Mouse (Mus musculus): ENCODE measurements around the gene Gm49373.
"Not testable (repeated sequence)": the region's sequence is repeated elsewhere in the genome, so short reads cannot be mapped to it uniquely, and the experiment has no call there.

The Gm49373 gene

GRCm38 (mm10) chr9:21072641-21073040 is 255 bp downstream of the Gm49373 start:
- DNase-seq (ENCODE audit: low spot score): no peak

GRCm38 (mm10) chr9:21067006-21067684 is 5.8 kb downstream of the Gm49373 start, which contains the start of gene Zglp1:
Gene Zglp1, minus strand, starts transcription at chr9:21067093.
- DNase-seq (ENCODE audit: low spot score): no peak

DNA sequence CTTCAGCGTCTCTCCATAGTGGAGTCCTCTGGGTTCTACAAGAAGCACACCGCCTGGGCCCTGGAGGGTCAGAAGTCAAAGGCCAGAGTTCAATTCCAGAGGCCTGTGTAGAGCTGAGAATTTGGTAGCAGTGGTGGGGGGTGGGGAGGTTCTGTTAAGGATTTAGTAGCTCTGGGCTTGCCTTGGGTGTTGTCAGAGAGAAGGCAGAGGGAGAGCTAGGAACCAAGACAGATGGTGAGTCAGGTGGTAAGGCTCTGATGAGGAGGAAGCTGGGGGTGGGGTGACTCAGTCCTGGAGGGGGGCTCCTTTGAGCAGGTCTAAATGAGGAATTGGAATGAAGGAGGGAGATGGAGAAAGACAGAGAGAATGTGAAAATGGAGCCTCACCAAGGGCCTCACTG is 10.0 kb downstream of the Gm49373 start:
- DNase-seq (ENCODE audit: low spot score): no peak

- no peak for DNase-seq (ENCODE audit: low spot score)
These were observed 21.3 kb downstream of the Gm49373 start for GRCm38 (mm10) chr9:21051578-21051977.

DNA sequence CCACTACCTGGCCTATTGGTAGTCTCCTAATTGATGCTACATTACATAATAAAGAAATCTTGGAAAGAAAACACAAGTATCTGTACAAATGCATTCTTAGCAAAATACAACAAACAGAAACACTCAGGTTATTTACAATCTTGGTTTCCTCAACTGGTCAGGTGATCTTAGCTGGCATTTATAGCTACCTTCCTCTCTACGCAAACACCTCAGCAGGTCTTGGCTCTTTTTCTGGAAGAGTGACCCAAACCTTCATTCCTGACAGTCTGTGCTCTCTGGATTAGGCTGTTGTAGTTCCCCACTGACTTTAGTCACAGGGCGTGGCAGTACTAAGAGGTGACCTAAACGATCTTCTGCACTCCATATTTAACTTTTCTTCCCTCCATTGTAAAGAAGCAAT is 27.7 kb downstream of the Gm49373 start:
- DNase-seq (ENCODE audit: low spot score): no peak

GRCm38 (mm10) chr9:21044785-21045184 is 28.1 kb downstream of the Gm49373 start:
- not testable (repeated sequence) for DNase-seq (ENCODE audit: low spot score)

DNA sequence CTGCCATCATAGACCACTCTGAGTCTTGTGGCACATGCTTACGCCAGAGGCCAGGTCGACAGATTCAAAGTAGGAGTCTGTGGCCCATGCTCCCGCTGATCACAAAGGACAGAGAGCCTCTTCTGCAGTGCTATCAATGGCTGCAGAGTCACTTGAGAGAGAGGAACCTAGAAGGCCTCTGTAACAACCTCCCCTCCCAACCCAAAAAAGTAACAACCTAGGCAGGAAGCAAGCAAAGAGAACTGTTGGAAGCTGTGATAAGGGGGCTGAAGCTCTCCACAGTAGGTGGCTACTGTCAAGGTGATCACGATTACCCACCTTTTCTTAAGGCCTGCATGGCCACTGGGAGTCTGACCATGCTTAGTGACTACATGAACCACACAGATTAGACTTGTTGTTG is 29.3 kb downstream of the Gm49373 start:
- no peak for DNase-seq (ENCODE audit: low spot score)

- DNase-seq (ENCODE audit: low spot score): no peak
These were observed 31.6 kb downstream of the Gm49373 start for GRCm38 (mm10) chr9:21041308-21041707.

DNA sequence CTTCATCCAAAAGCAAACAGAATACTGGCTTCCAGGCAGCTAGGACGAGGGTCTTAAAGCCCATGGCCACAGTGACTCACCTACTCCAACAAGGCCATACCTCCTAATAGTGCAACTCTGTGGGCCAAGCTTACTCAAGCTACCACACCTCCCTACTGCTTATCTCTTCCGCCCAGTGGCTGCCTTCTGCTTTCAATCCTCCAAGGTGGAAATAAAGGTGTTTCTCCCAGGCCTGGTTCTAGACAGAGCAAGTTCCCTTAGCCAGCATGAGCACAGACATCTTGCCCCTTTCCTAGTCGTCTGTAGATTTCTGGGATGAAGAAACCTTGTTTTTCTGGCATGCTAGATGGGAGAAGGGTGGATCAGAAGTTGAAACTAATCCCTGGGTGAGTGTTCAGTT is 33.1 kb downstream of the Gm49373 start:
- no peak for DNase-seq (ENCODE audit: low spot score)

DNA sequence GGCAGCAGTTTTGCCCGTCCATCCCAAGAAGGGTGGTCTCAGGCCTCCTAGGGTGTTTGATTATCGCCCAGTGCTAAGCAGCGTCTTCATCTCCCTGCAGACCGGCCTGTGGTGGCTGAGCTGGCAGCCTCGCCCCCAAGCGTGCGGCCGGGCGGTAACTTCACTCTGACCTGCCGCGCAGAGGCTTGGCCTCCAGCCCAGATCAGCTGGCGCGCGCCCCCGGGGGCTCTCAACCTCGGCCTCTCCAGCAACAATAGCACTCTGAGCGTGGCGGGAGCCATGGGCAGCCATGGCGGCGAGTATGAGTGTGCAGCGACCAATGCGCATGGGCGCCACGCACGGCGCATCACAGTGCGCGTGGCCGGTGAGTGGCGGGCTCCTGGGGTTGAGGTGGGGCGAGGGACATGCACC is 35.4 kb downstream of the Gm49373 start:
- no peak for DNase-seq (ENCODE audit: low spot score)

DNA sequence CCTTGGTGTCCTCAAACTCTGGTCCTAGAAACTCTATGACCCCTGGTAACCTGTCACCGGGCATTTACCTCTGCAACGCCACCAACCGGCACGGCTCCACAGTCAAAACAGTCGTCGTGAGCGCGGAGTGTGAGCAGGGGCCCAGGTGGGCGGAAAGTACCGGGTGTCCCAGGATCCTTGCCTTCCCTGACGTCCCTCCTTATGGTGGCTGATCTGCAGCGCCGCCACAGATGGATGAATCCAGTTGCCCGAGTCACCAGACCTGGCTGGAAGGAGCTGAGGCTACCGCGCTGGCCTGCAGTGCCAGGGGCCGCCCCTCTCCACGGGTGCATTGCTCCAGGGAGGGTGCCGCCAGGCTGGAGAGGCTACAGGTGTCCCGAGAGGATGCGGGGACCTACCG is 36.2 kb downstream of the Gm49373 start:
- no peak for DNase-seq (ENCODE audit: low spot score)

- DNase-seq (ENCODE audit: low spot score): no peak
These were observed 36.7 kb downstream of the Gm49373 start for GRCm38 (mm10) chr9:21036161-21036560.

DNA sequence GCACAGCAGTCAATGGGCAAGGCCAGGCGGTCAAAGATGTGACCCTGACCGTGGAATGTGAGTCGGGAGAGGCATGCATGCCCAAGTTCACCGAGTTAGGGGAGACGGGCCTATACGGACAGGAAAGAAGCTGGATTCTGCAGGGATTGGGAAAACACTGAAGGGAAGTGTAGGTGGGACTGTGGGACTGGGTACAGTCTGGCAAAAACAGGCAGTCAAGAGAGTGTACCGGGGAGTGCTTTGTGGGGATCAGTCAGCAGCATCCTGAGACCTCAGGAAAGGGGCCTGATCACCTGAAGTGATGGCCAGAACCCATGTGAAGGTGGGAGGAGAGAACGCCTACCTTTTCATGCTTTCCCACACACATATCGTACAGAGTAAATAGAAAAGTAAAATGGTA is 37.3 kb downstream of the Gm49373 start:
- DNase-seq (ENCODE audit: low spot score): no peak

- no peak for DNase-seq (ENCODE audit: low spot score)
These were observed 38.3 kb downstream of the Gm49373 start for GRCm38 (mm10) chr9:21034481-21035085.

GRCm38 (mm10) chr9:21033136-21033535 is 39.8 kb downstream of the Gm49373 start:
- DNase-seq (ENCODE audit: low spot score): peak; percentile 77

DNA sequence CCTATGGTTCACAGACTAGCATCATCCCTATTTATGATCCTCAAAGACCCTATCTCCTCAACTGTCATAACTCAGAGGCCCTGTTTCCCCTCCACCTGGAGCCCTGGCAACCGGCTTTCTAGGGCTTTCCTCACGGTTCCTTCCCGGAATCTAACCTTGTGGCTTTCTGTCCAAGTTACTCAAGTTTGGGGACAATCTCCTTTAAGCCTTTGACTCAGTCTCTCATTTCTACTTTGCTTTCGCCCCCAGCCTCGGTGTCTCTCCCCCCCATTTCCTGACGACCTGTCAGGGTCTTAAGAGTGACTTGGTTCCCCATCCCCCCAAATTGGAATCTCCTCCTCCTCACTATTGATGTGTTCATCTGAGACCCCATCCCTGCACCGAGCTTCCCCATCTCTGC is 40.4 kb downstream of the Gm49373 start:
- no peak for DNase-seq (ENCODE audit: low spot score)

DNA sequence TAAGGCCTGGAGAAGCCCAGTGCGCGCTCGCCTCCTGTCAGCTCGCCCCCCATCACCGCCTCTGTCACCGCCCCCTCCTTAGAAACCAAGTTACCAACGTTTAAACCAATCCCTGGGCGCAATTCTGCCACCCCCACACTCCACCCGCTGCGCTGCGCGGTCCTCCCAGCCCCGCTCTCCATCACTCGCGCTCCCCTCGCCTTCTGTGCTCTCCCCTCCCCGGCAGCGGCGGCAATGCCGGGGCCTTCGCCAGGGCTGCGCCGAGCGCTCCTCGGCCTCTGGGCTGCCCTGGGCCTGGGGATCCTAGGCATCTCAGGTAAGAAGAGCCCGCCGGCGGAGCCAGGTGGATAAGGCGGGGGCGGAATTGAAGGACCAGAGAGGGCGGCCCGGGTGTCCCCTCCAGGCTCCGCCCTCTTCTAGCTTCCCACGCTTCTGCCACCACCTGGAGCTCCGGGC is 41.0 kb downstream of the Gm49373 start, which contains the start of gene Icam5:
Gene Icam5, plus strand, starts transcription at position 178 of the 456 bp plus-strand sequence.
- DNase-seq (ENCODE audit: low spot score): no peak

DNA sequence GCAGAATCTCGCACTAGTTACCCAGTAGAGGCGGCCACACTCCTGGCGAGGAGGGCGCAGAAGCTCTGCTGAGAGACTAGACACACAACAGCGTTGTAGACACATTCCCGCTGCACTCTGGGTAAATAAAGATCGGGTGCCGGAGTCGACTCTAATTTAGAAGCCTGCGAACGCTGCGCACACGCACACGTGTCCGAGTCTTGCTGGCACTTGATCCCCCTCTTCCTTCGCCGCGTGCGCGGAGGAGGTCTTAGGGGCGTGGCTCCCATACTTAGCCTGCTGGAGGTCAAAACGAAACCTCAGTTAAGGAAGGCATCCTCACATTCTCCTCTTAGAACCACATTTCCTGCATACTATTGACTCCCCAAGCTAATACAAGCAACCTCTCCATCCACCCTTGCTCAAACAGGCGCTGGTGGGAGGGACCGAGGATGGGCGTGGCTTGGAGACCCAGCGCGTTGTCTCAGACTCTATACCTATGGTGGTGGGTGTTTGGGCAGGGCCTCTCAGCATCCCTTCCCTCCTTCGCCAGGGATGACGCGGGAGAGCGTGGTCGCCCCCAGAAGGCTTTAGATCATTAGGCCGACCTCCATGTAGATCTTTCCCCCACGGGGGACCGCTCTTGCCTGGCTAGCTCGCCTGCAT is 41.5 kb downstream of the Gm49373 start:
- peak; percentile 43 for DNase-seq (ENCODE audit: low spot score)

GRCm38 (mm10) chr9:21030781-21031250 is 42.1 kb downstream of the Gm49373 start:
- peak; percentile 83 for DNase-seq (ENCODE audit: low spot score)

DNA sequence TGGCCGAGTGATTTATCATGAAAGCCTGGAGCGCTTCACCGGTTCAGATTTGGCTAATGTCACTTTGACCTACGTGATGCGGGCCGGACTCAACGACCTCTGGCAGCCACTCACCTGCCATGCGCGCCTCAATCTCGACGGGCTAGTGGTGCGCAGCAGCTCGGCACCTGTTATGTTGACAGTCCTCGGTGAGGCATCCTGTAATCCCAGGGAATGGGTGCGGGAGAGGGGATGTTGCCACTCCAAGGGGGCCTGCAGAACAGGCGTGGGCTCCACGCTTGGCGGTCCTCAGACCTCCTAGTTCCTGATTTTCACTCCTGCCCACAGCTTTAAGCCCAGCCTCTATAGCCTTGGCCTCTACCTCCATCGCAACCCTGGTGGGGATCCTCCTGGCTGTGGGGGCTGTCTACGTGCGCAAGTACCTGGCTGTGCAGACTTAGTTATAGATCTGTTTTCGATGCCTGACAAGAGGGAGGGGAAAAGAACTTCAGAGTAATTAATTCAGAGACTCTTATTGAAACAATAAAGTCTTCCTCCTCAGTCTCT is 42.8 kb downstream of the Gm49373 start:
- no peak for DNase-seq (ENCODE audit: low spot score)

- peak; percentile 60 for DNase-seq (ENCODE audit: low spot score)
These were observed 43.4 kb downstream of the Gm49373 start, which contains the start of gene Icam4 for GRCm38 (mm10) chr9:21029291-21030054. Gene Icam4, plus strand, starts transcription at chr9:21029373.
